ENCODE assay signal across 13 mouse cellular contexts in genomic region chr5:104470981-104471391, GRCm38 (mm10). TPM values are rescaled to one million over a fixed set of nuclear protein-coding genes. Genes with fewer than 3 reads are reported as not detected.
DNase-seq lines count a peak whose midpoint lies in the region; ATAC-seq and TF ChIP-seq lines count a peak whose summit lies in the region.
"Had no signal": no experiment of that assay in that cellular context is flagged by ENCODE, and none has a peak within 500 bp of the region (broad histone marks: within the 10 kb centered on the region; RNA-seq: fewer than 3 reads in every experiment).

No protein-coding gene starts in this region.

- no peaks in the 10 kb centered on the region for H3K9me3 ChIP-seq in forebrain, embryonic 15.5 days
- H3K9me3 ChIP-seq in forebrain, embryonic 13.5 days (replicated peaks): no peaks in the 10 kb centered on the region
- no peaks in the 10 kb centered on the region for H3K9me3 ChIP-seq in lung, embryonic 14.5 days (ENCODE audit: low read depth, low read length)
- no peaks in the 10 kb centered on the region for H3K9me3 ChIP-seq in midbrain, embryonic 15.5 days
- H3K9me3 ChIP-seq: liver, embryonic 12.5 days; midbrain, embryonic 13.5 days had no signal

- ATAC-seq in forebrain, embryonic 15.5 days (replicated peaks): 0 out of 2 replicates have a peak, but pooled peaks have one; percentile 26
- no peak for ATAC-seq in forebrain, embryonic 13.5 days
- no peak for ATAC-seq in lung, embryonic 14.5 days (ENCODE audit: insufficient read depth)
- no peak for ATAC-seq in midbrain, embryonic 15.5 days (replicated peaks)
- ATAC-seq: hindbrain, embryonic 16.5 days; liver, embryonic 12.5 days; midbrain, embryonic 13.5 days had no signal

- DNase-seq in adrenal gland, adult (ENCODE audit: inconsistent age in 2 of 2, low spot score in 1 of 2): peak; percentile 43 to 60
- DNase-seq in adrenal gland, adult 18-20 months (ENCODE audit: low spot score in 2 of 2): no peak
- DNase-seq in lung, embryonic 14.5 days: peak; percentile 14
- DNase-seq in lung, postnatal 36 days: no peak
- no peak for DNase-seq in right cerebral cortex, adult 2 months (ENCODE audit: low spot score in 2 of 2)
- DNase-seq: gastrocnemius, postnatal 36 days; lung, postnatal 14 days had no signal

- H3K9ac ChIP-seq in forebrain, embryonic 15.5 days (replicated peaks): no peak overlapping the region
- no peak overlapping the region for H3K9ac ChIP-seq in forebrain, embryonic 13.5 days
- H3K9ac ChIP-seq in lung, embryonic 14.5 days: no peak overlapping the region
- H3K9ac ChIP-seq in midbrain, embryonic 15.5 days: no peak overlapping the region
- H3K9ac ChIP-seq: liver, embryonic 12.5 days; midbrain, embryonic 13.5 days had no signal

- no peak overlapping the region for H3K4me2 ChIP-seq in forebrain, embryonic 15.5 days (replicated peaks)
- H3K4me2 ChIP-seq in forebrain, embryonic 13.5 days: no peak overlapping the region
- H3K4me2 ChIP-seq in lung, embryonic 14.5 days: no peak overlapping the region
- H3K4me2 ChIP-seq in midbrain, embryonic 15.5 days: no peak overlapping the region
- H3K4me2 ChIP-seq: liver, embryonic 12.5 days; midbrain, embryonic 13.5 days had no signal

- no peaks in the 10 kb centered on the region for H3K27me3 ChIP-seq in forebrain, embryonic 15.5 days
- no peaks in the 10 kb centered on the region for H3K27me3 ChIP-seq in forebrain, embryonic 13.5 days
- no peaks in the 10 kb centered on the region for H3K27me3 ChIP-seq in lung, embryonic 14.5 days (ENCODE audit: insufficient read depth, low read length)
- no peaks in the 10 kb centered on the region for H3K27me3 ChIP-seq in midbrain, embryonic 15.5 days (replicated peaks)
- H3K27me3 ChIP-seq: liver, embryonic 12.5 days; midbrain, embryonic 13.5 days had no signal

- 65% methylated on average over 5 of the region's 5 CpGs for WGBS in forebrain, embryonic 15.5 days
- 85% methylated on average over 5 of the region's 5 CpGs for WGBS in forebrain, embryonic 13.5 days
- WGBS in lung, embryonic 14.5 days: 73% methylated on average over 5 of the region's 5 CpGs
- WGBS in midbrain, embryonic 15.5 days: 82% methylated on average over 5 of the region's 5 CpGs

- H3K4me3 ChIP-seq in forebrain, embryonic 15.5 days: no peak overlapping the region
- H3K4me3 ChIP-seq in forebrain, embryonic 13.5 days: no peak overlapping the region
- H3K4me3 ChIP-seq in lung, embryonic 14.5 days (ENCODE audit: low read depth, low read length): no peak overlapping the region
- no peak overlapping the region for H3K4me3 ChIP-seq in midbrain, embryonic 15.5 days
- H3K4me3 ChIP-seq: liver, embryonic 12.5 days; midbrain, embryonic 13.5 days had no signal

- no peak for TF ChIP-seq CTCF in lung, embryonic 14.5 days (IDR thresholded peaks at IDR 0.05; ENCODE audit: low read depth)

- peaks cover 5% of the 10 kb centered on the region; the same call in 1 of the 2 replicates for H3K4me1 ChIP-seq in forebrain, embryonic 15.5 days
- no peaks in the 10 kb centered on the region for H3K4me1 ChIP-seq in forebrain, embryonic 13.5 days
- H3K4me1 ChIP-seq in lung, embryonic 14.5 days (ENCODE audit: insufficient read depth): no peaks in the 10 kb centered on the region
- H3K4me1 ChIP-seq in midbrain, embryonic 15.5 days: no peaks in the 10 kb centered on the region
- H3K4me1 ChIP-seq: liver, embryonic 12.5 days; midbrain, embryonic 13.5 days had no signal

- peak overlapping the region; percentile 55 for H3K27ac ChIP-seq in forebrain, embryonic 15.5 days (replicated peaks)
- H3K27ac ChIP-seq in forebrain, embryonic 13.5 days: no peak overlapping the region
- H3K27ac ChIP-seq in lung, embryonic 14.5 days (ENCODE audit: low read depth): no peak overlapping the region
- no peak overlapping the region for H3K27ac ChIP-seq in midbrain, embryonic 15.5 days
- H3K27ac ChIP-seq: liver, embryonic 12.5 days; midbrain, embryonic 13.5 days had no signal

- peaks cover 32% of the 10 kb centered on the region for H3K36me3 ChIP-seq in forebrain, embryonic 15.5 days
- H3K36me3 ChIP-seq in forebrain, embryonic 13.5 days (ENCODE audit: poor library complexity, severe bottlenecking): peaks cover 54% of the 10 kb centered on the region
- peaks cover 44% of the 10 kb centered on the region for H3K36me3 ChIP-seq in lung, embryonic 14.5 days (ENCODE audit: insufficient read depth)
- peaks cover 15% of the 10 kb centered on the region for H3K36me3 ChIP-seq in midbrain, embryonic 15.5 days (replicated peaks)

RNA-seq across cellular contexts. Expression of gene Pkd2, which starts 11.7 kb away (rescaled TPM):
- 10 to 100 TPM; 34.4 to 39.9 TPM for total RNA-seq in adrenal gland, adult 18-20 months (2021)
- 8.2 TPM in 2 replicates for polyA plus RNA-seq in forebrain, embryonic 15.5 days (2015; fragmentation: Nextera tagmentation; extraction: Ambion mirVana)
- polyA plus RNA-seq in forebrain, embryonic 13.5 days (2015; fragmentation: Nextera tagmentation; extraction: Ambion mirVana): 7.0 and 7.1 TPM in 2 replicates
- 22.0 and 23.9 TPM in 2 replicates for polyA plus RNA-seq in lung, embryonic 14.5 days (2014; fragmentation: Nextera tagmentation; extraction: Ambion mirVana)
- 9.2 TPM in 2 replicates for polyA plus RNA-seq in midbrain, embryonic 15.5 days (2015; fragmentation: Nextera tagmentation; extraction: Ambion mirVana)

RNA-seq across cellular contexts. Expression of gene Spp1, which starts 36.1 kb away (rescaled TPM):
- 10 to 100 TPM; 52.8 to 84.0 TPM for total RNA-seq in adrenal gland, adult 18-20 months (2021)
- polyA plus RNA-seq in forebrain, embryonic 15.5 days (2015; fragmentation: Nextera tagmentation; extraction: Ambion mirVana): 6.7 and 8.9 TPM in 2 replicates
- 5.8 and 7.7 TPM in 2 replicates for polyA plus RNA-seq in forebrain, embryonic 13.5 days (2015; fragmentation: Nextera tagmentation; extraction: Ambion mirVana)
- 6.6 and 7.4 TPM in 2 replicates for polyA plus RNA-seq in lung, embryonic 14.5 days (2014; fragmentation: Nextera tagmentation; extraction: Ambion mirVana)
- polyA plus RNA-seq in midbrain, embryonic 15.5 days (2015; fragmentation: Nextera tagmentation; extraction: Ambion mirVana): 11.0 and 14.8 TPM in 2 replicates

RNA-seq across cellular contexts. Expression of gene BC005561, which starts 37.2 kb away (rescaled TPM):
- total RNA-seq in adrenal gland, adult 18-20 months (2021): 10 to 100 TPM in 1 of 2 experiments, 1 to 10 TPM in 1; 9.0 to 12.0 TPM
- 13.3 and 14.0 TPM in 2 replicates for polyA plus RNA-seq in forebrain, embryonic 15.5 days (2015; fragmentation: Nextera tagmentation; extraction: Ambion mirVana)
- 16.2 and 17.0 TPM in 2 replicates for polyA plus RNA-seq in forebrain, embryonic 13.5 days (2015; fragmentation: Nextera tagmentation; extraction: Ambion mirVana)
- polyA plus RNA-seq in lung, embryonic 14.5 days (2014; fragmentation: Nextera tagmentation; extraction: Ambion mirVana): 13.1 and 14.2 TPM in 2 replicates
- polyA plus RNA-seq in midbrain, embryonic 15.5 days (2015; fragmentation: Nextera tagmentation; extraction: Ambion mirVana): 13.2 and 13.3 TPM in 2 replicates

Comparison
In these comparisons a context has a peak if more than half of its experiments do, and no peak if none do; other contexts are left out.
1. DNase-seq: peak in adrenal gland, adult (2 of 2) and lung, embryonic 14.5 days (single experiment); none in adrenal gland, adult 18-20 months (0 of 2), lung, postnatal 36 days (single experiment) and right cerebral cortex, adult 2 months (0 of 2).